Mouse (Mus musculus) liver, embryonic 14.5 days (tissue): ENCODE results near the gene Olfr412.

ENCODE experiments used
- CTCF ChIP-seq: IDR thresholded peaks from 2 replicates; pipeline ENCODE4 v1.5.1; 2016; ENCODE audit warnings: antibody characterized with exemption, low read depth, control low read depth
- EP300 ChIP-seq: IDR thresholded peaks from 2 replicates; pipeline ENCODE4 v1.6.1; 2016; ENCODE audit warnings: antibody characterized with exemption, low read depth

GRCm38 (mm10) chr11:74414112-74414511, 52.2 kb downstream of the Olfr412 start:
- TF ChIP-seq CTCF: no peak
- TF ChIP-seq EP300: no peak
